Mouse (Mus musculus) CH12.LX (cell line): Measurements from ENCODE around the gene Itprid1.

Experiments
- CTCF ChIP-seq, 2 experiments: IDR thresholded peaks in 1 of 2; conservative IDR thresholded peaks in 1 of 2; 2 replicates each; pipeline ENCODE4 v1.5.1; 2011 to 2012; ENCODE audit warnings: low read depth in 2 of 2, low read length in 2 of 2, improper control_type of control experiment in 1 of 2, inconsistent platforms in 1 of 2, mild to moderate bottlenecking in 1 of 2, moderate library complexity in 1 of 2
- MAX ChIP-seq: IDR thresholded peaks from 2 replicates; pipeline ENCODE4 v1.6.1; 2011; ENCODE audit warnings: low read length, improper control_type of control experiment
- MAZ ChIP-seq: IDR thresholded peaks from 2 replicates; pipeline ENCODE4 v1.6.1; 2012; ENCODE audit warnings: low read depth, mild to moderate bottlenecking, inconsistent platforms, low read length, improper control_type of control experiment, moderate library complexity
- POLR2A ChIP-seq: IDR thresholded peaks from 2 replicates; pipeline ENCODE4 v1.6.1; 2011; ENCODE audit warnings: low read depth, mild to moderate bottlenecking, improper control_type of control experiment, low read length
- UBTF ChIP-seq: IDR thresholded peaks from 2 replicates; pipeline ENCODE4 v1.6.1; 2012; ENCODE audit warnings: low read depth, mild to moderate bottlenecking, inconsistent platforms, low read length, improper control_type of control experiment, moderate library complexity

- TF ChIP-seq POLR2A (no peak), CTCF (conservative IDR thresholded peaks at IDR 0.05 in 1 of 2, IDR thresholded peaks at IDR 0.05 in 1 of 2; ENCODE audit: low read depth in 2 of 2, low read length in 2 of 2) (no peak), MAX (no peak), UBTF (no peak), MAZ (no peak)
Measured at GRCm38 (mm10) chr6:55979766-55980165, 143.1 kb downstream of the Itprid1 start.
